Mouse (Mus musculus) CH12.LX (cell line): Measurements from ENCODE around the gene Col23a1. TPM values are rescaled to one million over a fixed set of nuclear protein-coding genes. Genes with fewer than 3 reads are reported as not detected.
"Not testable (repeated sequence)": the region's sequence is repeated elsewhere in the genome, so short reads cannot be mapped to it uniquely, and the experiment has no call there.

Experiments
- DNase-seq: peaks from one replicate; pipeline ENCODE4 v3.0.0-alpha.2; 2013; ENCODE audit errors: extremely low read depth
- H3K27ac ChIP-seq: 2 replicates; pipeline ENCODE4 v1.5.1; 2012; ENCODE audit warnings: low read depth, mild to moderate bottlenecking, control low read depth, moderate library complexity; ENCODE audit not compliant: insufficient read depth
- H3K27me3 ChIP-seq: replicated peaks from 2 replicates; pipeline ENCODE3; 2012; ENCODE audit warnings: inconsistent platforms
- H3K36me3 ChIP-seq, 2 experiments: replicated peaks in 1 of 2; 2 replicates each; pipeline versions ENCODE3 to v1.6.1; 2012; ENCODE audit warnings: inconsistent platforms in 1 of 2, low read length in 1 of 2, mild to moderate bottlenecking in 1 of 2, mixed read lengths in 1 of 2, moderate library complexity in 1 of 2; ENCODE audit not compliant: control insufficient read depth in 1 of 2, insufficient read depth in 1 of 2
- H3K4me1 ChIP-seq, 2 experiments: 2 replicates each; pipeline ENCODE4 v1.6.1; 2012; ENCODE audit warnings: inconsistent platforms in 1 of 2, moderate library complexity in 1 of 2; ENCODE audit not compliant: insufficient read depth in 2 of 2, control insufficient read depth in 1 of 2
- H3K4me2 ChIP-seq: 2 replicates; pipeline ENCODE4 v1.6.1; 2012; ENCODE audit warnings: low read depth, mild to moderate bottlenecking, control low read depth; ENCODE audit not compliant: poor library complexity, insufficient read depth, severe bottlenecking
- H3K4me3 ChIP-seq, 3 experiments: fragments of 150-350 bp in 1 of 3; sonication (generic) in 1 of 3; replicated peaks in 1 of 3; 2 replicates each; pipeline versions ENCODE3 to v1.5.1; 2011 to 2012; ENCODE audit warnings: low read depth in 2 of 3, low read length in 2 of 3, mild to moderate bottlenecking in 2 of 3, moderate library complexity in 2 of 3, control low read depth in 1 of 3, improper control_type of control experiment in 1 of 3, inconsistent platforms in 1 of 3, mixed read lengths in 1 of 3; ENCODE audit not compliant: poor library complexity in 1 of 3
- H3K79me2 ChIP-seq: replicated peaks from 2 replicates; pipeline ENCODE4 v1.6.1; 2012; ENCODE audit warnings: mild to moderate bottlenecking, moderate library complexity; ENCODE audit not compliant: control insufficient read depth, poor library complexity, insufficient read depth, severe bottlenecking; ENCODE audit errors: extremely low read depth
- H3K9ac ChIP-seq: 2 replicates; pipeline ENCODE4 v1.6.1; 2012; ENCODE audit warnings: low read depth, mild to moderate bottlenecking, control low read depth, moderate library complexity; ENCODE audit not compliant: insufficient read depth
- H3K9me3 ChIP-seq: replicated peaks from 2 replicates; pipeline ENCODE3; 2012; ENCODE audit warnings: low read length, inconsistent platforms, mixed read lengths
- BHLHE40 ChIP-seq: IDR thresholded peaks from 2 replicates; pipeline ENCODE4 v1.6.1; 2011; ENCODE audit warnings: mild to moderate bottlenecking, low read depth, low read length, improper control_type of control experiment
- CHD1 ChIP-seq: IDR thresholded peaks from 2 replicates; pipeline ENCODE4 v1.6.1; 2012; ENCODE audit warnings: low read depth, low read length, improper control_type of control experiment, inconsistent platforms
- CHD2 ChIP-seq: IDR thresholded peaks from 2 replicates; pipeline ENCODE4 v1.6.1; 2011; ENCODE audit warnings: low read length, improper control_type of control experiment
- ETS1 ChIP-seq: conservative IDR thresholded peaks from 2 replicates; pipeline ENCODE4 v1.6.1; 2012; ENCODE audit warnings: low read depth, mild to moderate bottlenecking, inconsistent platforms, low read length, improper control_type of control experiment, moderate library complexity
- GABPA ChIP-seq: IDR thresholded peaks from 2 replicates; pipeline ENCODE4 v1.6.1; 2012; ENCODE audit warnings: low read depth, low read length, improper control_type of control experiment, inconsistent platforms; ENCODE audit not compliant: insufficient replicate concordance
- IRF4 ChIP-seq: IDR thresholded peaks from 2 replicates; pipeline ENCODE4 v1.6.1; 2014; ENCODE audit warnings: low read depth, mild to moderate bottlenecking, inconsistent platforms, low read length, improper control_type of control experiment
- JUN ChIP-seq: IDR thresholded peaks from 2 replicates; pipeline ENCODE4 v1.6.1; 2011; ENCODE audit warnings: low read depth, mild to moderate bottlenecking, low read length, improper control_type of control experiment, moderate library complexity; ENCODE audit not compliant: insufficient read depth
- JUND ChIP-seq: conservative IDR thresholded peaks from 2 replicates; pipeline ENCODE4 v1.6.1; 2011; ENCODE audit warnings: low read depth, low read length, improper control_type of control experiment
- KAT2A ChIP-seq: IDR thresholded peaks from 2 replicates; pipeline ENCODE4 v1.6.1; 2012; ENCODE audit warnings: low read length, improper control_type of control experiment, inconsistent platforms; ENCODE audit not compliant: insufficient replicate concordance
- MAZ ChIP-seq: IDR thresholded peaks from 2 replicates; pipeline ENCODE4 v1.6.1; 2012; ENCODE audit warnings: low read depth, mild to moderate bottlenecking, inconsistent platforms, low read length, improper control_type of control experiment, moderate library complexity
- MEF2A ChIP-seq: IDR thresholded peaks from 2 replicates; pipeline ENCODE4 v1.6.1; 2014; ENCODE audit warnings: low read depth, mild to moderate bottlenecking, inconsistent platforms, low read length, improper control_type of control experiment, borderline replicate concordance
- MXI1 ChIP-seq: IDR thresholded peaks from 2 replicates; pipeline ENCODE4 v1.6.1; 2011; ENCODE audit warnings: mild to moderate bottlenecking, low read depth, low read length, improper control_type of control experiment
- MYC ChIP-seq: IDR thresholded peaks from 2 replicates; pipeline ENCODE4 v1.6.1; 2011; ENCODE audit warnings: low read depth, mild to moderate bottlenecking, improper control_type of control experiment, low read length
- NELFE ChIP-seq: IDR thresholded peaks from 2 replicates; pipeline ENCODE4 v1.6.1; 2011; ENCODE audit warnings: low read depth, low read length, improper control_type of control experiment
- PAX5 ChIP-seq: IDR thresholded peaks from 2 replicates; pipeline ENCODE4 v1.6.1; 2012; ENCODE audit warnings: low read length, inconsistent platforms, mixed read lengths
- POLR2A ChIP-seq: IDR thresholded peaks from 2 replicates; pipeline ENCODE4 v1.6.1; 2011; ENCODE audit warnings: low read depth, mild to moderate bottlenecking, improper control_type of control experiment, low read length
- RAD21 ChIP-seq: IDR thresholded peaks from 2 replicates; pipeline ENCODE4 v1.6.1; 2011; ENCODE audit warnings: low read depth, mild to moderate bottlenecking, low read length, improper control_type of control experiment, moderate library complexity
- RCOR1 ChIP-seq: conservative IDR thresholded peaks from 2 replicates; pipeline ENCODE4 v1.6.1; 2012; ENCODE audit warnings: low read depth, mild to moderate bottlenecking, inconsistent platforms, low read length, improper control_type of control experiment
- SMC3 ChIP-seq: IDR thresholded peaks from 2 replicates; pipeline ENCODE4 v1.6.1; 2011; ENCODE audit warnings: low read depth, low read length, improper control_type of control experiment
- TBP ChIP-seq: conservative IDR thresholded peaks from 2 replicates; pipeline ENCODE4 v1.6.1; 2011; ENCODE audit warnings: low read depth, low read length, improper control_type of control experiment
- TCF12 ChIP-seq: IDR thresholded peaks from 2 replicates; pipeline ENCODE4 v1.6.1; 2014; ENCODE audit warnings: low read depth, mild to moderate bottlenecking, inconsistent platforms, low read length, improper control_type of control experiment
- UBTF ChIP-seq: IDR thresholded peaks from 2 replicates; pipeline ENCODE4 v1.6.1; 2012; ENCODE audit warnings: low read depth, mild to moderate bottlenecking, inconsistent platforms, low read length, improper control_type of control experiment, moderate library complexity
- USF2 ChIP-seq: conservative IDR thresholded peaks from 2 replicates; pipeline ENCODE4 v1.6.1; 2011; ENCODE audit warnings: low read depth, low read length, improper control_type of control experiment
- ZC3H11A ChIP-seq: IDR thresholded peaks from 2 replicates; pipeline ENCODE4 v1.6.1; 2012; ENCODE audit warnings: low read depth, mild to moderate bottlenecking, inconsistent platforms, low read length, improper control_type of control experiment
- ZMIZ1 ChIP-seq: IDR thresholded peaks from 2 replicates; pipeline ENCODE4 v1.6.1; 2012; ENCODE audit warnings: low read depth, mild to moderate bottlenecking, inconsistent platforms, low read length, improper control_type of control experiment
- ZNF384 ChIP-seq: IDR thresholded peaks from 2 replicates; pipeline ENCODE4 v1.6.1; 2012; ENCODE audit warnings: low read depth, low read length, improper control_type of control experiment, inconsistent platforms
- dilution Hi-C: fragments of 300-500 bp; cut with MboI; formaldehyde crosslinking; loops from 2 replicates; pipeline ENCODE4 v1.14.3; 2020; ENCODE audit warnings: low sequenced_read_pairs; ENCODE audit not compliant: extremely low pct_unique_long_range_greater_than_20kb, extremely low pct_ligation_motif_present
- in situ Hi-C: fragments of 300-500 bp; cut with MboI; formaldehyde crosslinking; loops from 3 replicates; pipeline ENCODE4 v1.14.3; 2019; ENCODE audit warnings: low sequenced_read_pairs, low pct_ligation_motif_present, low pct_unique_long_range_greater_than_20kb, mixed read lengths
- polyA plus RNA-seq: library from polyadenylated mRNA; unstranded; fragments of >175 nt; gene quantifications from 2 replicates; pipeline ENCODE4 v1.2.1, GENCODE M21; 2012; ENCODE audit warnings: low read depth; ENCODE audit not compliant: insufficient read length
- total RNA-seq, 2 experiments: library from RNA; depleted of rRNA; stranded (reverse); fragments of 300-350 nt in 1 of 2; fragments of >200 nt in 1 of 2; gene quantifications; 2 replicates each; pipeline ENCODE4 v1.2.3; 2012 to 2014

Gene Col23a1
- total and polyA plus RNA-seq, 3 experiments = 0.04 to 0.20 (median 0.08) TPM

- H3K27me3 ChIP-seq, DNase-seq, H3K9ac ChIP-seq, dilution Hi-C loops, H3K4me2 ChIP-seq, H3K9me3 ChIP-seq, H3K27ac ChIP-seq, H3K36me3 ChIP-seq, H3K4me3 ChIP-seq: not testable (repeated sequence)
- peak; percentile 58; the same call in 1 of the 2 replicates for TF ChIP-seq TBP
- peaks cover 4 to 23% of the 10 kb centered on the region in 2 experiments for H3K4me1 ChIP-seq
- in situ Hi-C loops = loop anchor here (10.0 kb wide), 1 partner anchor 75 kb away; the partner anchor contains the start of gene 0610009B22Rik
- H3K79me2 ChIP-seq = peaks cover 17% of the 10 kb centered on the region
Measured at GRCm38 (mm10) chr11:51609940-51610339, 320.2 kb downstream of the Col23a1 start.

GRCm38 (mm10) chr11:51614256-51614655 lies 324.5 kb downstream of the Col23a1 start:
- no peak for DNase-seq
- in situ Hi-C loops (loop anchor here (10.0 kb wide), 1 partner anchor 71 kb away; the partner anchor contains the start of gene 0610009B22Rik), dilution Hi-C loops (no loop called here)
- H3K79me2 ChIP-seq = no peaks in the 10 kb centered on the region; the same call in 1 of the 2 replicates
- H3K4me3 ChIP-seq = no peak overlapping the region
- H3K9ac ChIP-seq = no peak overlapping the region
- no peak for TF ChIP-seq UBTF
- TF ChIP-seq JUN = no peak
- TF ChIP-seq MAZ = no peak
- no peak for TF ChIP-seq MXI1
- no peak for TF ChIP-seq ZMIZ1
- TF ChIP-seq POLR2A = no peak
- TF ChIP-seq RAD21 = no peak
- TF ChIP-seq MEF2A = no peak
- no peak for TF ChIP-seq PAX5
- TF ChIP-seq RCOR1 = no peak
- no peak for TF ChIP-seq TCF12
- TF ChIP-seq CHD1 = no peak
- TF ChIP-seq NELFE = no peak
- H3K4me2 ChIP-seq = no peak overlapping the region
- H3K27me3 ChIP-seq = no peaks in the 10 kb centered on the region
- H3K9me3 ChIP-seq = no peaks in the 10 kb centered on the region
- peaks cover 8 to 24% of the 10 kb centered on the region in 2 experiments for H3K4me1 ChIP-seq
- no peak overlapping the region for H3K27ac ChIP-seq
- no peaks in the 10 kb centered on the region for H3K36me3 ChIP-seq

GRCm38 (mm10) chr11:51615129-51615528 lies 325.4 kb downstream of the Col23a1 start:
- DNase-seq = no peak
- no peaks in the 10 kb centered on the region for H3K27me3 ChIP-seq
- peak overlapping the region; percentile 89 for H3K9ac ChIP-seq
- peak overlapping the region; percentile 48 for H3K4me2 ChIP-seq
- H3K9me3 ChIP-seq = no peaks in the 10 kb centered on the region
- in situ Hi-C loops = loop anchor here (10.0 kb wide), 1 partner anchor 70 kb away; the partner anchor contains the start of gene 0610009B22Rik
- peak overlapping the region; percentile 45 to 55 (median 49) for H3K4me3 ChIP-seq
- dilution Hi-C loops = no loop called here
- H3K4me1 ChIP-seq = peaks cover 8 to 24% of the 10 kb centered on the region in 2 experiments
- no peaks in the 10 kb centered on the region for H3K36me3 ChIP-seq
- H3K27ac ChIP-seq = no peak overlapping the region
- peaks cover 5% of the 10 kb centered on the region for H3K79me2 ChIP-seq
- TF ChIP-seq SMC3 = no peak
- no peak for TF ChIP-seq PAX5
- no peak for TF ChIP-seq GABPA
- no peak for TF ChIP-seq ZNF384
- no peak for TF ChIP-seq ZC3H11A
- no peak for TF ChIP-seq NELFE
- no peak for TF ChIP-seq RCOR1
- TF ChIP-seq MYC = peak; percentile 84
- 0 out of 2 replicates have a peak, but pooled peaks have one; percentile 8 for TF ChIP-seq IRF4
- TF ChIP-seq BHLHE40 = no peak
- 0 out of 2 replicates have a peak, but pooled peaks have one; percentile 24 for TF ChIP-seq KAT2A
- TF ChIP-seq ZMIZ1 = no peak
- no peak for TF ChIP-seq CHD2
- no peak for TF ChIP-seq JUND
- no peak for TF ChIP-seq CHD1
- TF ChIP-seq USF2 = no peak
- no peak for TF ChIP-seq ETS1
- TF ChIP-seq TCF12 = no peak
